Mouse (Mus musculus): ENCODE data around the gene A130010J15Rik.

- TF ChIP-seq POLR2A (IDR thresholded peaks at IDR 0.05; ENCODE audit: low read depth, low read length) (no peak), NRF1 (IDR thresholded peaks at IDR 0.05; ENCODE audit: low read depth, low read length) (no peak), CTCF (conservative IDR thresholded peaks at IDR 0.05 in 1 of 2, IDR thresholded peaks at IDR 0.05 in 1 of 2; ENCODE audit: low read depth in 2 of 2, low read length in 2 of 2) (no peak), EP300 (IDR thresholded peaks at IDR 0.05; ENCODE audit: low read length) (no peak), HCFC1 (IDR thresholded peaks at IDR 0.05; ENCODE audit: low read depth, low read length) (no peak)
Measured at GRCm38 (mm10) chr1:193226114-193226513, 58.3 kb downstream of the A130010J15Rik start.

Data from CH12.LX (cell line).